Mouse (Mus musculus) hindbrain, embryonic 15.5 days (tissue): ENCODE measurements around the gene Ntm. TPM values are rescaled to one million over a fixed set of nuclear protein-coding genes. Genes with fewer than 3 reads are reported as not detected.
A peak's percentile ranks its signal among the peaks of the same experiment; 100 is the strongest.

Source experiments
- ATAC-seq: fragments of 200-750 bp; cut with Nextera tagmentation; 2 replicates; pipeline ENCODE4 v1.8.0; 2017; ENCODE audit warnings: low read depth, moderate number of reproducible peaks, moderate TSS enrichment; ENCODE audit not compliant: low FRiP score
- H3K27ac ChIP-seq: fragments of 300-500 bp; sonication (generic); replicated peaks from 2 replicates; pipeline ENCODE4 v1.5.1; 2015; ENCODE audit warnings: mild to moderate bottlenecking, inconsistent platforms
- H3K27me3 ChIP-seq: fragments of 300-500 bp; sonication (generic); 2 replicates; pipeline ENCODE4 v1.6.1; 2015; ENCODE audit warnings: control low read depth, inconsistent platforms
- H3K36me3 ChIP-seq: fragments of 300-500 bp; sonication (generic); 2 replicates; pipeline ENCODE4 v1.6.1; 2015; ENCODE audit warnings: control low read depth, inconsistent platforms
- H3K4me1 ChIP-seq: fragments of 300-500 bp; sonication (generic); replicated peaks from 2 replicates; pipeline ENCODE4 v1.6.1; 2015; ENCODE audit warnings: control low read depth, inconsistent platforms
- H3K4me2 ChIP-seq: fragments of 300-500 bp; sonication (generic); 2 replicates; pipeline ENCODE4 v1.6.1; 2015; ENCODE audit warnings: moderate library complexity, mild to moderate bottlenecking, inconsistent platforms
- H3K4me3 ChIP-seq: fragments of 300-500 bp; sonication (generic); 2 replicates; pipeline ENCODE4 v1.5.1; 2015; ENCODE audit warnings: mild to moderate bottlenecking, inconsistent platforms
- H3K9ac ChIP-seq: fragments of 300-500 bp; sonication (generic); 2 replicates; pipeline ENCODE4 v1.6.1; 2015; ENCODE audit warnings: inconsistent platforms
- H3K9me3 ChIP-seq: fragments of 300-500 bp; sonication (generic); 2 replicates; pipeline ENCODE4 v1.6.1; 2016; ENCODE audit warnings: control low read depth, inconsistent platforms
- WGBS: fragments of 180-500 bp; shearing (Covaris S2); methylation state at CpG from one replicate; pipeline ENCODE4 v1.1.7; 2015; 5-methylcytosine and 5-hydroxymethylcytosine counted together
- polyA plus RNA-seq: library from polyadenylated mRNA; unstranded; fragments of >200 nt; fragmentation: Nextera tagmentation; extraction: Ambion mirVana; gene quantifications from 2 replicates; pipeline ENCODE4 v1.2.1, GENCODE M21; 2015

Ntm gene
- polyA plus RNA-seq, 1 experiment from 2014 or later, result 250 TPM

- 83% methylated on average over 3 of the region's 3 CpGs for WGBS
- H3K36me3 ChIP-seq, result no peaks in the 10 kb centered on the region
- H3K4me2 ChIP-seq, result no peak overlapping the region
- H3K27me3 ChIP-seq, result no peaks in the 10 kb centered on the region
- peaks cover 33% of the 10 kb centered on the region for H3K4me1 ChIP-seq
- ATAC-seq, result no peak
- no peak overlapping the region for H3K27ac ChIP-seq
- H3K9ac ChIP-seq, result no peak overlapping the region
- H3K4me3 ChIP-seq, result no peak overlapping the region
- no peaks in the 10 kb centered on the region for H3K9me3 ChIP-seq
Measured at GRCm38 (mm10) chr9:29430189-29430588, 532.8 kb downstream of the Ntm start.

DNA sequence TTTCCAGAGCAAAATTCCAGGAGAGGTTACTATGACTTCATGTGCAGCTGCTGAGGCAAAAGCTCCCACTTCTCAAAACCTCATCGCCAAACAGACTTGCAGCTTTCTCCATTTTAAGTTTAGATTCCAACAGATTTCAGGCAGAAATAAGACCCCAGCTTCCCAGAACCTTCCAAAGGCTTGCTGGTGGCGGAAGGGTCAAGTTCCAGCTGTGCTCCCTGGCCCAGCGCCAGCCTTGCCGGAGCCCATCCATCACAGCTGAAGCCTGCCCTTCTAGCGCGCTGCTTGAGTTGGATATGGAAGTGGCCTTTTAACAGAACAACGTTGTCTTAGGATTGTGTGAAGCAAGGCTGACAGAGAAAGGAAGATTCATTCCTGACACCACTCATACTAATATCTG, 534.6 kb downstream of the Ntm start:
- H3K4me1 ChIP-seq, result peaks cover 18% of the 10 kb centered on the region
- no peaks in the 10 kb centered on the region for H3K27me3 ChIP-seq
- H3K36me3 ChIP-seq, result no peaks in the 10 kb centered on the region
- no peaks in the 10 kb centered on the region for H3K9me3 ChIP-seq
- no peak overlapping the region for H3K9ac ChIP-seq
- H3K4me3 ChIP-seq, result no peak overlapping the region
- H3K4me2 ChIP-seq, result no peak overlapping the region
- 11% methylated on average over 7 of the region's 7 CpGs for WGBS
- no peak for ATAC-seq
- 0 out of 2 replicates have a peak overlapping the region, but pooled peaks have one; percentile 25 for H3K27ac ChIP-seq

GRCm38 (mm10) chr9:29426261-29426660, 536.7 kb downstream of the Ntm start:
- Histone ChIP-seq H3K36me3 (no peaks in the 10 kb centered on the region), H3K27ac (no peak overlapping the region), H3K9me3 (no peaks in the 10 kb centered on the region), H3K27me3 (no peaks in the 10 kb centered on the region), H3K4me2 (no peak overlapping the region), H3K4me1 (peaks cover 12% of the 10 kb centered on the region), H3K4me3 (no peak overlapping the region), H3K9ac (no peak overlapping the region)
- no peak for ATAC-seq
- WGBS, result 94% methylated on average over 2 of the region's 2 CpGs

DNA sequence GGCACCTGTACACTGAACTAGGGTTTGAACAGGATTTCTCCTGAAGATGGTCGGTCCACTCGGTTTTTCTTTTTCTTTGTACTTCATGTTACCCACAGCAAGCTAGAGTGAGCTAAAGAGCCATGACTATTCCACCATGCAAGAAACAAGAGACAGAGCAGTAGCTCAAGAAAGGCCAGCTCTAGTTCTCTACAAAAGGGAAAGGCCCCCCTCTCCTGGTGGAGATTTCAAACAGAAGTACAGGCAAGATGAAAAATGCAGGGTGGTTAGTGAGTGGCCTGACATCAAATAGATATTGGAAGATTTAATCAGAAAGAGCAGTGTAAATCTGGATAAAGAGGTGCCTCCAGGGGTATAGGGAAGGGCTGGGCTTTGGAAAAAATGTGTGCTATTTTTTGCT, 547.4 kb downstream of the Ntm start:
- Histone ChIP-seq H3K4me3 (no peak overlapping the region), H3K27me3 (no peaks in the 10 kb centered on the region), H3K4me1 (peaks cover 33% of the 10 kb centered on the region), H3K9ac (no peak overlapping the region), H3K36me3 (no peaks in the 10 kb centered on the region), H3K27ac (0 out of 2 replicates have a peak overlapping the region, but pooled peaks have one; percentile 3), H3K4me2 (no peak overlapping the region), H3K9me3 (no peaks in the 10 kb centered on the region)
- 74% methylated on average over 2 of the region's 2 CpGs for WGBS
- no peak for ATAC-seq

GRCm38 (mm10) chr9:29413126-29413525, 549.8 kb downstream of the Ntm start:
- ATAC-seq, result no peak
- H3K36me3 ChIP-seq, result no peaks in the 10 kb centered on the region
- 73% methylated on average over 4 of the region's 4 CpGs for WGBS
- peaks cover 43% of the 10 kb centered on the region for H3K4me1 ChIP-seq
- H3K4me2 ChIP-seq, result peak overlapping the region; percentile 91
- H3K9ac ChIP-seq, result peak overlapping the region; percentile 71
- no peaks in the 10 kb centered on the region for H3K9me3 ChIP-seq
- no peaks in the 10 kb centered on the region for H3K27me3 ChIP-seq
- peak overlapping the region; percentile 92 for H3K27ac ChIP-seq
- H3K4me3 ChIP-seq, result peak overlapping the region; percentile 57

- H3K4me1 ChIP-seq, result peaks cover 43% of the 10 kb centered on the region
- WGBS, result under 1% methylated on average over 61 of the region's 61 CpGs
- peak; percentile 80 for ATAC-seq
Measured at GRCm38 (mm10) chr9:29412181-29412771, 550.7 kb downstream of the Ntm start.

GRCm38 (mm10) chr9:29411408-29412180, 551.3 kb downstream of the Ntm start:
- under 1% methylated on average over 40 of the region's 40 CpGs for WGBS
- H3K27ac ChIP-seq, result peak overlapping the region; percentile 92
- H3K4me3 ChIP-seq, result peak overlapping the region; percentile 57
- H3K9ac ChIP-seq, result peak overlapping the region; percentile 71
- H3K9me3 ChIP-seq, result no peaks in the 10 kb centered on the region
- peaks cover 43% of the 10 kb centered on the region for H3K4me1 ChIP-seq
- H3K36me3 ChIP-seq, result no peaks in the 10 kb centered on the region
- H3K4me2 ChIP-seq, result peak overlapping the region; percentile 91
- peak; percentile 57 for ATAC-seq
- no peaks in the 10 kb centered on the region for H3K27me3 ChIP-seq

More at GRCm38 (mm10) chr9:29412181-29412771, 550.7 kb downstream of the Ntm start:
- peak overlapping the region; percentile 71 for H3K9ac ChIP-seq
- peak overlapping the region; percentile 92 for H3K27ac ChIP-seq
- no peaks in the 10 kb centered on the region for H3K36me3 ChIP-seq
- H3K9me3 ChIP-seq, result no peaks in the 10 kb centered on the region
- no peaks in the 10 kb centered on the region for H3K27me3 ChIP-seq
- H3K4me2 ChIP-seq, result peak overlapping the region; percentile 91
- H3K4me3 ChIP-seq, result peak overlapping the region; percentile 57

DNA sequence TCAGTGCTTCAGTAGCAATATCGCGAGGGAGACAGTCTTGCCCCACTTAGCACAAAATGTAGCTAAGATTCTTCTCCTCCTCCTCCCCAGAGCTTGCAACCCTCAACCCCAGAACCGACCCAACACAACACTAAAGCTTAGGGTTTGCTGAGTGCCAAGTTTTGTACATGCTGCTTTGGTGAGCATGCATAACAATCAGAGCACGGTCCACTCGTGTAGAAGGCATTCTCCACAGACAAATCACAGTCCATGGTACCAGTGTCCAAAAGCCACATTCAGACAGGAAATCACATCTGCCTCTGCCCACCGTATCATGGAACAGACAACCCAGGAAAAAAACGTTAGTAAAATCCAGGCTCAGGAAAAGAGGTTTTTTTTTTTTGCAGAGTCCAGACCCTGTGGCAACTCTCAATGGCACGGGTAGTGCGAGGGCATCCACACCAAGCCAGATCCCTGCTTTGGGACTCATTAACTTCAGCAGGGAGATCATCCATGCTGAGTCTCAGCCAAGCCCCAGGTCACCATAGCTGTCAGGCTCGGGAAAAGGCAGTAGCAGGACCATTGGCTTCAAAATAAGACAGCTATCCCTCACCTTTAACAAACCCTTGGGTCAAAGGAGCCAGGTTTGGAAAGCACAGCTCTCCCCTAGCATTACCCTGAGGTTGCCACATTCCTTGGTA, 552.1 kb downstream of the Ntm start:
- ATAC-seq, result no peak
- WGBS, result 40% methylated on average over 10 of the region's 10 CpGs

GRCm38 (mm10) chr9:29410284-29410683, 552.7 kb downstream of the Ntm start:
- H3K27me3 ChIP-seq, result no peaks in the 10 kb centered on the region
- H3K4me1 ChIP-seq, result peaks cover 43% of the 10 kb centered on the region

More for the DNA sequence above, 552.1 kb downstream of the Ntm start:
- Histone ChIP-seq H3K4me2 (peak overlapping the region; percentile 91), H3K4me1 (peaks cover 43% of the 10 kb centered on the region), H3K4me3 (peak overlapping the region; percentile 57), H3K27me3 (no peaks in the 10 kb centered on the region), H3K36me3 (no peaks in the 10 kb centered on the region), H3K9ac (peak overlapping the region; percentile 71), H3K27ac (peak overlapping the region; percentile 92), H3K9me3 (no peaks in the 10 kb centered on the region)

DNA sequence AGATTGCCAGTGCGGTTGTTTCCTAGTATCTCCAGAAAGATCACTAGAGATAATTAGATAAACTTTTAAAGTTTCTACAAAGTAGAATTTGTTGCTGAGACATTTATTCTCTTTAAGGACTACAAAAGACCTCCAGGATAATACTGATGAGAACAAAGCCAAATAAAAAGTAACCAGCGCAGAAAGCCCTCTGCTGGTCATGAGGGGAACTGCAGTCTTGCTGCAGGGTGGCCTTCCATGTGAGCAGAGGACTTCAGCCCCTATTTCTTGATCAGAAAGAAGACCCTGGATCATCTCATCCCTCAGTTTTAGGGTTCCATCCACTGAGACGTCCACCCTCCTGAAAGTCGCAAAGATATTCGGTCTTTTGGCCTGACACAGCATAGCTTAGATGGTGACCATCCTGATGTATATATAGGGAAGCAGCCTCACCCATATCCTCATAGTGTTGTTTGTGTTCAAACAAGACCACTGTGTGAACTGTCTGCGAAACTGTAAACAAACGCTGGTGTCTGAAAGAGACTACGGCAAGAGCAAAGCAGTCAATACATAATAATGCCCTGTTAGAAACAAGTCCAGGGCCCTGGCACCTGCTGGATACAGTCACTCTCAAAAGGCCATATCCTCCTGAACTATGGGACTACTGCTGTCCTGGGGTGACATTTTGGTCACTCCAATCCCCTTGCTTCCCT, 553.6 kb downstream of the Ntm start:
- no peak overlapping the region for H3K27ac ChIP-seq
- no peak overlapping the region; the same call in 1 of the 2 replicates for H3K9ac ChIP-seq
- H3K9me3 ChIP-seq, result no peaks in the 10 kb centered on the region
- H3K36me3 ChIP-seq, result no peaks in the 10 kb centered on the region
- peak overlapping the region; percentile 57 for H3K4me3 ChIP-seq
- 56% methylated on average over 8 of the region's 8 CpGs for WGBS
- peaks cover 37% of the 10 kb centered on the region for H3K4me1 ChIP-seq
- no peak for ATAC-seq
- H3K27me3 ChIP-seq, result no peaks in the 10 kb centered on the region
- H3K4me2 ChIP-seq, result peak overlapping the region; percentile 91

More at GRCm38 (mm10) chr9:29410284-29410683, 552.7 kb downstream of the Ntm start:
- Histone ChIP-seq H3K9me3 (no peaks in the 10 kb centered on the region), H3K9ac (peak overlapping the region; percentile 71), H3K36me3 (no peaks in the 10 kb centered on the region), H3K4me3 (peak overlapping the region; percentile 57), H3K27ac (peak overlapping the region; percentile 92), H3K4me2 (peak overlapping the region; percentile 91)
- no peak for ATAC-seq
- 67% methylated on average over 6 of the region's 6 CpGs for WGBS

DNA sequence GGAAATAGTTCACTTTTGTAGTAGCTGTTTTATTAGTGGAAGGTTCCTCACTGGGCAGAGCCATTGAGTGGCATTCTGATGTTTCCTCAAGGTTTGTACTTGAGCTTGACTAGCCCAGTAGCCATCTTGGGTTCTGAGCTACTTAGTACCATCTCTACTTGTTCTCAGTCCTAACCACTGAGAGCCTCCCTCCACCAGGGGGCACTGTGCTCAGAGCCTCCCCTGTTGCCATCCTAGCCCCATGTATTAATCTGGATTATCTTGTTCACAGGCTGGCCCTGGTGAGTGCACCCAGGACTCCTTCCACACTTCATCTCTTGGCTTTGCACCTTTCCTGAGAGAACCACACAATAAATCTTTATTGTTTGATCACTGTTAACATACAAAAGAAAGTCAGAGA, 555.0 kb downstream of the Ntm start:
- no peak for ATAC-seq
- Histone ChIP-seq H3K4me1 (peaks cover 26% of the 10 kb centered on the region), H3K27me3 (no peaks in the 10 kb centered on the region), H3K9ac (no peak overlapping the region), H3K9me3 (no peaks in the 10 kb centered on the region), H3K4me2 (no peak overlapping the region), H3K4me3 (no peak overlapping the region), H3K36me3 (no peaks in the 10 kb centered on the region), H3K27ac (no peak overlapping the region)
